Mouse (Mus musculus) kidney, adult 9 months (tissue): Measurements from ENCODE around the gene Car5b.
A peak's percentile ranks its signal among the peaks of the same experiment; 100 is the strongest.

Experiments used
- DNase-seq: peaks from one replicate; pipeline ENCODE4 v3.0.0; 2022

The Car5b gene

DNA sequence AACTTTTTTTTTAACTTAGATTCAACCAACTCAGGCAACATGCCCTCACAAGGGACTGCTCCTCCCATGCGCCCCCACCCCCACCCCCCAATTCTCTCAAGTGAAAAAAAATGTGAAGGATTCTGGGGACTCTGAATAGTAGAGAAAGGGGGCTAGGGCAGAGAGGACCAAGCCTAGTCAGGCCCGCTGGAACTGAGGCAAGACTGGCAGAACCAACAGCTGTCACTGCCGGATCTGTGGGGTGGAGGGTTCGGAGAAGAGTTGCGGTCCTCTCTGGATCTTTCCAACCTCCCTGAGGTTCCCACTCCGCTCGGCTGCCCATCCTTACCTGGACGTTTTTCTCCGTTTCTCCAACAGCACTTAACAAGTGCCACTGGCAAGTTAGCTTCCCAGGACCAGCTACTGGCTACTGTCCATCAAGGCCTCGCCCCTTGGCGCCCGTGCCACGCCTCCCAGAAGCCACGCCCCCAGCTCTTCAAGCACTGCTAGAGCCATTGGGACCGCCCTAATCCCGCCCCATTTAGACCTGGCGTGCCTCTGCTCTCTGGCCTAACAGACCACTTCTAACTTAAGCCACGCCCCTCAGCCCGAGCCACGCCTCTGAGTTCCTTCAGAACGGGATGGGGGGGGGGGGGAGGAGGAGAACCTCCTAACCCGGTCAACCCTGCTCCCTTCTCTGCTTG is at the start of gene Car5b:
TSS of gene Car5b (minus strand) at position 391 of the 683 bp plus-strand sequence.
- peak; percentile 98 for DNase-seq

DNA sequence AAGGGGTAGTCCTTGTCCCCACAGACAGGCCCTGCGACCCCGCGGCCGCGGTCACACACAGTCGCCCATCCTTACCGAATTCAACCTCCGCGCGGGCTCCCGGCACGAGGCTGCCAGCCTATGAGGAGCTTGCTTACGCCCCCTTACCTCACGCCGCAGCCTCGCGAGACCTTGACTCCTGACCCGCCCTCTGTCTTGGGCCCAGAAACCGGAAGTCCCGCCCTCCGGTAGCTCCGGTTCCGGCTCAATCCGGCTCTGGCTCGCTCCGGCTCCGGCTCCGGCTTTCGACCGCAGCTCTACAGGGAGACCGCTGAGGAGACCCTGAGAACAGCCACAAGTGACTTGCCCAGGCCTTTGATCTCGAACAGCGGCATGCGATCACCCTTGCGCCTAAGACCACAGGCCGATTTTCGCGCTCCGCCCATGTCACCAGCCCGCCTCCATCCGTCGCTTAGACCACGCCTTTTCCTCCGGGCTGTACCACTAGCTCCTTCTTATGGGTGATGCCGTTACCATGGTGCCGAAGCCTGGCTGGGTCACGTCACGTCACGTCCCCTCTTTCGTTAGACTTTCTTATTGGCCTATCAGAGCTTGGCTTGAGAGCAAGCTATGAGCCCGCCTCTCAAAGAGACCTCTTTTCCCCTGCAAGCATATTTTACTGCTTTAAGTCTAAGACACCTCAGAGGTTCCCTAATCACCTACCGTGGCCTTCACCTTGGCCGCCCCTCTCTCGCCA is 48.4 kb upstream of the Car5b start, which contains the start of gene Siah1b:
TSS of gene Siah1b (minus strand) at position 454 of the 736 bp plus-strand sequence.
- DNase-seq = peak; percentile 96

DNA sequence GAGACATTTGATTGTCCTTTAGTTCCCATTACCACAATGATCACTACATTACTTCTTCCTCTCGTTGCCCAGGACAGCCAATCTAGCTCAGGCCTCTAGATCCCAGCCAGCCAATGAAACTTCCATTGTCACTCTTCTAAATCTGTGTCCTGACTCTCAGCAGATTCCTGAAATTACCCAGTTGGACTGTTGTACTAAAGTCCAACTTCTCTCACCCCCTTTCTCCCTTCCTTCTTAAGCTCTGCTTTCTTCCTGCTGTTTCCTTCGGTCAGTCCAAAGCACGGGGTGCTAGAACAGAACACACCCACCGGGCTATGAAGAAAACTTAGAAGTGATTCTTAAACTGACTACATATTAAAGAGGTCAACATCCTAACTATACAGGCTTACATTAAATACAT is 41.2 kb upstream of the Car5b start:
- peak; percentile 68 for DNase-seq

DNA sequence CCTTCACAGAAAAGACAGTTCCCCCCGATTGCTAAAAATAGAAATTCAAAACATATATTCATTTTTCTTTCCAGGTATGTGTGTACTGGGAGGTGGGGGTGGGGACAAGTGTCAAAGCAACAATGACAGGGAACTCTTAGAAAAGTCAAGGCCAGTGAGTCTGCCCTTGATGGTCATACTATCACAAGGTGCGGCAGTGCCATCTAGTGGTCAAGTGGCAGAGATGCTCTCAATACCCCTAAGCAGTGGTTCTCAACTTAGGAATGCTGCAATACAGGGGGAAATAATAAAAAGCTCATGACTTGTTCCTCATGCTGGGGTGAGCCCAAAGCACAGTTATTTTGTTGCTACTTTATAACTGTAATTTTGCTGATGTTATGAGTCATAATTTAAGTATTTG is 38.4 kb upstream of the Car5b start:
- DNase-seq = peak; percentile 64

DNA sequence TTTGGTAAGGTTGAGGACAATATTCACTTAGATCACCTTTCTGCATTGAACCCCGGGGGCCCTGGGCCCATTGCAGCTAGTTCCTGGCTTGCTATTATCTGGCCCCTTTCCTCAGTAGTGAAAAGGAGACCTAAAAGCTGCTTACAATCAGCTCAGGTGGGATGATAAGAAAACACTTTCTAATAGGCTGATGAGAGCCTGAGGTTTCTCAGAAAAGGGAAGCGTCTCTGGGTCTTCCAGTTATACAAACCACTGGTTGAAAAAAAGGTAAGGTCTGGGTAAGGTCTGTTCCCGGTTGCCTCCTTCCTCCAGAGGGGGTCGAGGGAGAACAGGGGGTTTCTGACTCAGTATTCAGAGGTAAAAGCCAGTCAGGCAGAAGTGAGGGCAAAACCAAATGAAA is 31.3 kb upstream of the Car5b start:
- DNase-seq = no peak

DNA sequence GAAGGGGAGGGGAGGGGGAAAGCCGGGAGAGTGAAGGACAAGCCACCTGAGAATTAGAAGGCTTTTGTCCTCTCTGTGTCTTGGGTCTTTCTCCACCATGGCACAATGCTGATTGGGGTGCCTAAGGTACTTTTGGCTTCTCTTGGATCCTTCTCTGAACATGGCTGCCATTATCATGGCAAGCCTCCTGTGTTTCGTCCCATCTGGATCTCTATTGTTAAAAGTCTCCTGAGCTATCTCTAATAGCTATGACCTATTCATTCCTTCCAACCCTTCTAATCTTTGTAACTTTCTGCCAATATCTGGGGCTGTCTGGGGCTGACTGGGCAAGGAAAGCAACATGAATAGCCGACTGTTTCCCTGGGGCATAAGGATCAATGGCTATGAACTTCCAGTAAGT is 30.7 kb upstream of the Car5b start:
- DNase-seq = no peak

DNA sequence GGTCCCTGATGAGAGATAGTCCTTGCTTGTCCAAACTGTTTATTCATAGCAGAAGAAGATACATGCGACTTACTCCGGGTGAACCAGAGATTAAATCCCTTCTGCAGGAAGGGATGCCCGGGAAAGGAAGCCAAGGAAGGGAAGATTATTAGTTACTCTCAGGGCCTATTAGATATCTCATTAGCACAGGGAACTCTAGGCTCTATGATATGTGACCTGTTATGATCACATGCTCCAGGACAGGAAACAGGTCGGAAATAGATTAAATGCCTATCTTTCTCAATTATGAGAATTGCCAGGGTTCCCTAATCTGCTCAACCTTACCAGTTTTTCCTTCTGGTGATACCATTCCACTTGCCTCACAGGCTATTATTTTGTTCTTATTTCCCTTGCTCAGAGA is 27.9 kb upstream of the Car5b start:
- no peak for DNase-seq

DNA sequence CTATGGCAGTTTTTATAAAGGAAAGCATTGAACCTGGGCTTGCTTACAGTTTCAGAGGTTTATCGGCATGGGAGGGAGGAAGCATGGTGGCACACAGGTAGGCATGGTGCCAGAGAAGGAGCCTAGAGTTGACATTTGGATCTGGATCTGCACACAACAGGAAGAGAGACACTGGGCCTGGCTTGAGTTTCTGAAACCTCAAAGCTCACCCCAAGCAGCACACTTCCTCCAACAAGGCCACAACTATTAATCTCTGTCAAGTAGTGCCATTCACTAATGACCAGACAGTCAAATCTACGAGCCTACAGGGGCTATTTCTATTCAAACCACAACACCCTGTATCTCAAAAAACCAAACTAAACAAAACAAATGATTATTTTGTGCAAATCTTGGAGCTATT is 18.9 kb upstream of the Car5b start:
- DNase-seq = no peak

DNA sequence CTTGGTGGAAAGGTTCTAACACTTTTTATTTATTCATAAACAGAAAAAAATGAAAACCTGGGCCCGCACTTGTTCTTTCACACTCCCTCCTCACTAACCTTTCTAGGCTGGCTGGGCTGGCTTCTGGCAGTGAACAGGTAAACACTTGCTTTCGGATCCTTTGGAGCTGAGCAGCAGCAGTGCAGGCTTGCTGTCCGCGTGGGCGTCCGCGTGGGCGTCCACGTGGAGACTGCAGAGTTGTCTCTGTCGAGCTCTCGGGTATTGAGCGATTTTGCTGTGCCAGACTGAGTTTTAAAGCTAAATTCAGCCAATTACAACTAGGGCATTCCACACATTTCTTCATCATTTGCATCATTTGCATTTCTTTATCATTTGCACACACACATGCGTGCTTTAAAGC is 14.3 kb upstream of the Car5b start:
- DNase-seq = no peak

DNA sequence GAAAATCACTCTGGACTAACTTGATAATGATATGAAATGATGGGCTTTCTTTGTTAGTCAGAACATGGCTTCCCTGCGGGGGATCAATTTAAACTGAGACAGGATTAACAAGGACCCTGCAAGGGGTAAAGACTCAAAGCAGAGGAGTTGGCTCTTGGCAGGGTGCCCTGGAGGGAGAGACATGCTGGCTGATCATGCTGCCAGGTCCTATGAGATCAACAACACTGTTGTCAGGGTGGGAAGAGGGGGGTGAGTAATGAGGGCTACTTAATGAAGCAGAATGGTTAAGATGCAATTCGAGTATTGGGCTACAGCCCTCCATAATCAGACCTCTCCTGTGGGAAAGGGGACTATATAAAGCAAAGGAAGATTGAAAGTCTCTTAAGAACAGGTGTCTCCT is 11.1 kb upstream of the Car5b start:
- DNase-seq = no peak

DNA sequence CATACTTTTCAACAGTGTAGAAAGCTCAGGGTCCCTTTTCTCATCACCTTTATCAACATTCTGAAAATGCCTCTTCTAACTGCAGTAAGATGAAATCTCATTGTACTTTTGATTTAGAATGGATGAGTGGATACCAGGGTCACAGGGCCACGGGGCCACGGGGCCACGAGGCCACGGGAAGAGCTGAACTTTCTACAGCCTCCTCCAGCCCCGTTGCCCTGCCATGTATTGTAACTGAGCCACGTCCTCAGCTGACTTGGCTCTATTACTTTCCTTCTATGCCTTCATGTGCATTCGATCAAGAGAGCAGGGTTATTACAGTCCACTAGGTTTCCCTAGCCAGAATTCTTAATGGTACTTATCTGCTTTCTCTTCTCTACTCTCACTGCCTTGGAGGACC is 8.1 kb upstream of the Car5b start:
- DNase-seq = peak; percentile 59

DNA sequence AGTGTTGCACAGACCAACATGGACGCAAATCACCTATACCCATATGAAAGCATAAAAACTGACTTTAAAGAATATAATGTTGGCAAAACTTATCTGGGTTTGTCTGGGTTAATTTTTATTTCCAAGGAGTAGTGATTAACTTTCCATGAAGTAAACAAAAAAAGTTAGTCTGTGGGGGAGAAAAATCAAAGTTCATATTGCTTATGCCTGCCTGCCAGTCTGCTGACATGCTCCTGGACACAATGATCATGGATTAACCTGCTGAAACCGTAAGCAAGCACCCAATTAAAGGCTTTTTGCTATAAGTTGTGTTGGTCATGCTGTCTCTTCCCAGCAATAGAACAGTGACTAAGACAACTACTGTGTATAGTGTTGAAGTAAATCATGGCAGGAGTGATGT is 7.6 kb upstream of the Car5b start:
- DNase-seq = peak; percentile 50

DNA sequence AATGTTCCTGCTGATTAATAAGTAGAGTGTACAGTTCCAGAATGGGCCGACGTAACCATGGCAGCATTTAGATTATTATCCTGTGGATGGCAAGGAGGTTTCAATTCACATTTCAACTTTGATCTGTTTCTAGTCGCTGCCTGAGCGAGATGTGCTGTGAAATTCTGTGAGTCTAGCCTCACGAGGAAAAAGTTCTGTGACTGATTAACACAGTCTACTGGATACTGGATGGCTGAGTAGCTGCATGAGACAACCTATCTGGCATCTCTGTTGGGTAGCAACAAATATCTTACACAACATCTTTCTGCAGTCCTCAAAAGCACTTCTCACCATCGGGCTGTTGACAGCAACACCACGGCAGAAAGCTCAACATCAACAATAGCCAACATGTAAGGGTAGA is 4.7 kb upstream of the Car5b start:
- peak; percentile 61 for DNase-seq

DNA sequence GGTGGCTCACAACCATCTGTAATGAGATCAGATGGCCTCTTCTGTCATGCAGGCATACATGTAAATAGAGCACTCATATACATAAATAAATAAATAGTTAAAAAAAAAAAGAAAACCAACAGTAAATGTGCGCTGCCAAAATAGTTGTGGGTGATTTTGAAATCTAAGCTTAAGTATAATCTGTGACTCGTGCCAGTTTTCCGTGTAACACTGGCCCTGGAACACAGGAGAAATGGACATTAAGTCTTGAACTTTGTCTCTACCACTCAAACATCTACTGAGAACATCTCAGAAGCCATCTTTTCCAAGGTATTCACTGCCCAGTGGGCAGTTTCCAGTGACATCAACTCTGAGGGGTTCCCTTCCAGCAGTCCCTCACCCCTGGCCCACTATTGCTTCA is 12.2 kb downstream of the Car5b start:
- no peak for DNase-seq

DNA sequence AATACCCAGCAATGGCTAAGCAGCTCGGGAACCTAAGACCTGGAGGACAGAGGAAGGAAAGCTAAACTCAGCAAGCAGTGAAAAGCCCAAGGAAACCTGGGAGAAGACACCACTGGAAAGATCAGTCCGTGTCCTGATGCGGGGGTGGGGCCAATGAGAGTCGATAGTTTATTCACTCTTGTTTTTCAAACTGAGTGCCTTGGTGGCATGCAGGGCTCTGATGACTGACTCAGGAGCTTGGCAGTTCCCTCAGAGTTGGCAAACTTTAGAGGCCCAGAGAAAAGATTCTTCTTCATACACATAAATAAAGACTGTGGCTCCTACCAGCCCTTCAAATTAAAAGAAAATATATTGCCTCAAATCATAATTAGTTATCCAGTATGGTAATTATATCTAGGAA is 12.8 kb downstream of the Car5b start:
- no peak for DNase-seq

DNA sequence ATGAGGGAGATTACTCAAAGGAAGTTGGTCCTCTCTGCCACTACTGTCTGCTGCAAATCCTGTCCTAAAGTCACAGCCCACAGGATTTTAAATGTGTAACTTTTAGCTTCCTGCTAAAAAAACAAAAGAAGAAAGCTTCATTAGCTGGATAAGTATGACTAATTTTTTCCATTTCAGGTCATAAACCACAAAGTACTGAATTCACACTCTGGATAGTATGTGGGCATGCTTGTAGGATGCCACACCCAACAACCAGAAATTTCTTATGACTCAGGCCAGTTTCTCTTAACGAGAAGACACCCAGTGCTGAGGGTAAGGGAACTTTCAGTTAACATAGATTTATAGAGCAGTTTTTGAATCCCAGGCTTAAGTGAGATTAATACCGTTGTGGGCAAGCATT is 14.5 kb downstream of the Car5b start:
- no peak for DNase-seq

DNA sequence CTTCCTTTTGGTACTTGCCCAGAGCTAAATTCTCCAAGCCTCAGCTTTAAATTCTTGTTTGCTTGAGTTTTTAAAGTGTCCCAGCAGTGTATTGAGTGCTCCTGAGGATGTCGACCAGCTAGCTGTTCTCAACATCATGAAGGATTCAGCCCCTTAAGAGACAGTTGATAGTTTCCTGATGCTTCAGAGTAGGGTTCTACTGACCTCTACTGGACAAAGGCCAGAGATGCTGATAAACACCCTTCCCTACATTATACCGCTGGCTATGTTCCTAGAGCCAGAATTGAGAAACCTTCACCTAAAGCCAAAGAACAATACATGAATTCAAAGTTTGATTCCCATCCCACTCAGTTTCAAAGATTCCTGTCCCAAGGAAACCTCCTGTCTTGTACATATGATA is 23.0 kb downstream of the Car5b start:
- peak; percentile 33 for DNase-seq

DNA sequence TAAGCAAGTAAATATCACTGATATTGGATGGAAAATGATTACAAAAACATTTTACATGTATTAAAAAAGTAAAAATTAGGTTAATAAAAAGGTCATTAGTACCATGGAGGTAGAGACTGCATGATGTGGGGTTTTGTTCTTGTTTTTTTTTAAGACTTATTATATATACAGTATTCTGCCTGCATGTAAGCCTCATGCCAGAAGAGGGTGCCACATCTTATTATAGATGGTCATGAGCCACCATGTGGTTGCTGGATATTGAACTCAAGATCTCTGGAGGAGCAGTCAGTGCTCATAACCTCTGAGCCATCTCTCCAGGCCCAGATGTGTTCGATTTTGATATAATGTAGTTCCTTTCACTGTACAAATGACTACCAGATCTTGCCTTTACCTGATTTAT is 27.9 kb downstream of the Car5b start:
- DNase-seq = no peak

DNA sequence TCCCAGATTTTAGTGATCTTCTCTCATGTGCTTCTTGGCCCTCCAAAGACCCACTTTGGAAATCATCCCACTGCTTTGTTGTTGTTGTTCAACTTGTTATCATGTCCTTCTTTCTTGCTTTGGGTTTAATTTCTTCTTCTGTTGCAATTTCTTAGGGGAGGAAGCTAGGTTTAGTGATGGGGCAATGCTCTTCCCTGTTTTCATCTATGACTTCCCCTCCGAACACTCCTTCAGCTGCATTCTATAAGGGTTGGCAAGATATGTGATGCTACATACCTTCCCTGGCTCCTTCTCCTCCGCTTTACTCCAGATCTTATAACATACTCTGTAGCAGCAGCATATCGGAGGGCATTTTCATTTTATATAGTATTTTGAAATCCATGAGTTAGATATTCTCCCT is 31.0 kb downstream of the Car5b start:
- no peak for DNase-seq

DNA sequence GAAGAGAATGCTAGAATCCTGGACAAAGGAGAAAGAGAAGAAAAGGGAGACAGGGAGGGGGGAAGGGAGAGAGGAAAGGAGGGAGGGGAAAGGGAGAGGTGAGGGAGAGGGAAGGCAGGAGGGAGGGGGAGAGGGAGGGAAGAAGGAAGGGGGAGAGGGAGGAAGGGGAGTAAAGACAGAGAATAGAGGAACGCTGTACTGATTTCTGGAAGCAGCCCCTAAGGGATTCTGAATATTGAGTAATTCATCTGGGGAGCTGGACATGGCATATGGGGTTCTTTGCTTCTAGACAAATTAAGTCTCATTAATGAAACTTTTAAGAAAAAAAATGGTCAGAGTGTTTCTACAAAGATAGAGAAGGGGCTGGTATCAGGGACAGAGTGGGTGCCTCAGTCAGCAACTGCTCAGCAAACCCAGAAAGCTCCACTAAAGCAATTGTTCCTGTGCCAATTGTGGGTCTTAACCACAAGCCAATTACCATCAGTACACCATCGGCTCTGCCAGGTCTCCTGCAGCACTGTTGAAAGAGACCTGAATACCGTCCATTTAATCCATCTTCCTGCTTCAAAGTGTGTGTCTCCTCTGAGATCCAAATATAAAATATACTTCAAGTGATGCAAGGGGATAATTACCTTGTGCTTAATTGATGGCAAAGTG is 40.0 kb downstream of the Car5b start:
- DNase-seq = no peak

DNA sequence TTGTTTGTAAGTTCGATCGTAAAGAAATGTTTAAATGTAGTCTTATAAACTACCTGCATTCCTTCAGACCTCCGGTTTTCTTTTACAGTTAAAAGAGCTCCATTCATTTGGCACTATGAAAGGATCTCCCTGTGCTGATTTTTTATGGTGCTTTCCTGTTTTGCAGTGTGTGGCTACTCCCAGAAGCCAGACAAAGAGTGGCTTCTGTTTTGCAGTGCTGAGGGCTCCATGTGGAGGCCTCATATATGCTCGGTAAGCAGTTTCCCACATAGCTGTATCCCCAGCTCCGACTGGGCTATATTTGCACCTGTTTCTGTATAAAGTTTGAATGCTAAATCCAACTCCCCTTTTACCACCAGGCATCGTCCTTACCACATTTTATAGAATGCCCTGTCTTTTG is 45.7 kb downstream of the Car5b start:
- DNase-seq = no peak

DNA sequence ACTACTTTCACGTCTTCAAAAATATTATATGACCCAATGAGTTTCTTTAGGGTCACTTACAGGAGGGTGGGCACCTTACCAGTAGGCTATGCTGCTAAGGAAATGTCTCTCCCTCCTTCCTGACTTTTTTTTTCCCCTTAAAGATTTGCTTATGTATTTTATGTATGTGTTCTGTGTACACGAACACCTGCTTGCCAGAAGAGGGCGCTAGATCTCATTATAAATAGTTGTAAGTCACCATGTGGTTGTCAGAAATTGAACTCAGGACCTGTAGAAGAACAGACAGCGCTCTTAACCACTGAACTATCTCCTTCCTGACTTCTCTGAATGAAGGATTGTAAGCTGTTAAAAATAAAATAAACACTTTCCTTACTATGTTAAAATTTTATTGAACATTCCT is 46.3 kb downstream of the Car5b start:
- no peak for DNase-seq

DNA sequence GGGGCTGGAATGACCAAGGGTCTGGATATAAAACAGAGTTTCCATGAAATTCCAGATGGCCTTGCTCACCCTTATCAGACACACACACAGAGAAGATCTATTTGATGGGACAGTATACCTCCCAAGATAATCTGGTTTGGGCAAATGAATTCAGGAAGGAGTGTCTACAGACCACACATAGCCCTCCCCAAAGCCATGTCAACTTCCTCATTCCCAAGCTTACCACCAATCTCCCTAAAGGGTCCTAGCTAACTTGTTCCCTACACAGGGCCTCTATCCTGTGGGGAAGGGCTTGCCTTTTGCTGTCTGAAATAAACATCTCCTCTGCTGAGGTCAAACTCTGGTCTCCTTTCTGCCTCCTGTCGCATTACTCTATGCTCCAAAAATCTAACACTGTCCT is 46.7 kb downstream of the Car5b start:
- no peak for DNase-seq

DNA sequence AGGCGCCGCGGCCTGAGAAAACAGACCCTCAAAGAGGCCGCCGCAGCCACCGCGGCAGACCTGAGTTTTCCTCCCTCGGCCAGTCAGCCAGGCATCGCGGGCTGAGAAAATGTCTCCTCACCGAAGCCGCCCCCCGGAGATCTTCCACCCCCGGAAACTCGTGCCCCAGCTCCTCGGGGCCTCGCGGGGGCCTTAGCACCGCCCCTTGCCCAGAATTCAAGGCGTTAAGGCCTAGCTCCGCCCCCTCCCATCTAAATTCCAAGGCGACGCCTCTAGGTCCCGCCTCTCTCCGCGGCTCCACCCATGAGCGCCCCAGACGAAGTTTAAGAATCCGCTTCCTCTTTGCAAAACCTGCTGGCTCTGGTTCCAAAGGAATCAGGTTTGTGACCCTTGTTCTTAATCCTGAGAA is 69.3 kb downstream of the Car5b start, which contains the start of gene Zrsr2:
TSS of gene Zrsr2 (minus strand) at position 195 of the 409 bp plus-strand sequence.
- peak; percentile 94 for DNase-seq
